Mouse (Mus musculus) ES-E14 (cell line): ENCODE results near the gene Cd4.

Experiments used
- CHD2 ChIP-seq: IDR thresholded peaks from 2 replicates; pipeline ENCODE4 v1.6.1; 2014; ENCODE audit warnings: mild to moderate bottlenecking, low read depth, low read length, inconsistent platforms
- MAFK ChIP-seq: IDR thresholded peaks from 2 replicates; pipeline ENCODE4 v1.6.1; 2014; ENCODE audit warnings: mild to moderate bottlenecking, low read depth, low read length, inconsistent platforms; ENCODE audit not compliant: insufficient read depth
- ZC3H11A ChIP-seq: IDR thresholded peaks from 2 replicates; pipeline ENCODE4 v1.6.1; 2012; ENCODE audit warnings: low read depth, mild to moderate bottlenecking, inconsistent platforms, low read length, borderline replicate concordance
- ZNF384 ChIP-seq: IDR thresholded peaks from 2 replicates; pipeline ENCODE4 v1.6.1; 2012; ENCODE audit warnings: low read depth, low read length, inconsistent platforms

DNA sequence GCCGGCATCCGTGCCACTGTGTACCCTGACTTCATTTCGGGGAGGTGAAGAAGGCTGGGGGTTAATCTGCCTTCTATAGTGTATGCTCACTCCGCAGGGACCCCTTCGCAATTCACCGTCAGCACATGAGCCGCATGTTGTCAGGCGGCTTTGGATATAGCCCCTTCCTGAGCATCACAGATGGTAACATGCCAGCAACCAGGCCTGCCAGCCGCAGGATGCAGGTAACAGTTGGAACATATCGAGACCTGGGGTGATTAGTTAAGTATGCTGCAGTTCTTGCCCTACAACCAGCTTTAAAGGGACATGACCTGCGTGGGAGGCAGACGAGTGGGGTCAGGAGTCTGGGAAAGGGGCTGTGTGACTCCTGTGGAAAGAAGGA, 44.3 kb upstream of the Cd4 start:
- no peak for TF ChIP-seq ZC3H11A
- TF ChIP-seq MAFK, result no peak
- TF ChIP-seq CHD2, result no peak
- no peak for TF ChIP-seq ZNF384
